Mouse (Mus musculus) midbrain, embryonic 13.5 days (tissue): ENCODE measurements around the gene Slc37a1. TPM values are rescaled to one million over a fixed set of nuclear protein-coding genes. Genes with fewer than 3 reads are reported as not detected.

ENCODE experiments used
- ATAC-seq: fragments of 200-750 bp; cut with Nextera tagmentation; 2 replicates; pipeline ENCODE4 v1.8.0; 2017; ENCODE audit warnings: mild to moderate bottlenecking, moderate TSS enrichment, moderate library complexity
- H3K27ac ChIP-seq: fragments of 300-500 bp; sonication (generic); 2 replicates; pipeline ENCODE4 v1.5.1; 2015; ENCODE audit warnings: inconsistent platforms, mild to moderate bottlenecking, moderate library complexity
- H3K27me3 ChIP-seq: fragments of 300-500 bp; sonication (generic); 2 replicates; pipeline ENCODE4 v1.6.1; 2015; ENCODE audit warnings: mild to moderate bottlenecking, inconsistent platforms
- H3K36me3 ChIP-seq: fragments of 300-500 bp; sonication (generic); 2 replicates; pipeline ENCODE4 v1.6.1; 2015; ENCODE audit warnings: mild to moderate bottlenecking, inconsistent platforms
- H3K4me1 ChIP-seq: fragments of 300-500 bp; sonication (generic); replicated peaks from 2 replicates; pipeline ENCODE4 v1.6.1; 2015; ENCODE audit warnings: inconsistent platforms
- H3K4me2 ChIP-seq: fragments of 300-500 bp; sonication (generic); replicated peaks from 2 replicates; pipeline ENCODE4 v1.6.1; 2015; ENCODE audit warnings: moderate library complexity, mild to moderate bottlenecking, inconsistent platforms
- H3K4me3 ChIP-seq: fragments of 300-500 bp; sonication (generic); replicated peaks from 2 replicates; pipeline ENCODE4 v1.5.1; 2015; ENCODE audit warnings: mild to moderate bottlenecking, inconsistent platforms
- H3K9ac ChIP-seq: fragments of 300-500 bp; sonication (generic); replicated peaks from 2 replicates; pipeline ENCODE4 v1.6.1; 2015; ENCODE audit warnings: mild to moderate bottlenecking, inconsistent platforms
- H3K9me3 ChIP-seq: fragments of 300-500 bp; sonication (generic); 2 replicates; pipeline ENCODE4 v1.6.1; 2016; ENCODE audit warnings: mild to moderate bottlenecking, inconsistent platforms
- WGBS: fragments of 180-500 bp; shearing (Covaris S2); methylation state at CpG from one replicate; pipeline ENCODE4 v1.1.7; 2015; 5-methylcytosine and 5-hydroxymethylcytosine counted together
- polyA plus RNA-seq: library from polyadenylated mRNA; unstranded; fragments of >200 nt; fragmentation: Nextera tagmentation; extraction: Ambion mirVana; gene quantifications from 2 replicates; pipeline ENCODE4 v1.2.1, GENCODE M21; 2015

Slc37a1 gene
- polyA plus RNA-seq, 1 experiment from 2014 or later = 11.4 TPM

- Histone ChIP-seq H3K27ac (peak overlapping the region; percentile 49; the same call in 1 of the 2 replicates), H3K4me2 (no peak overlapping the region), H3K4me3 (no peak overlapping the region), H3K4me1 (peaks cover 15% of the 10 kb centered on the region), H3K27me3 (peaks cover 5% of the 10 kb centered on the region; the same call in 1 of the 2 replicates), H3K36me3 (peaks cover 15% of the 10 kb centered on the region), H3K9me3 (no peaks in the 10 kb centered on the region), H3K9ac (no peak overlapping the region)
- WGBS = 43% methylated on average over 9 of the region's 9 CpGs
- no peak for ATAC-seq
Observed at GRCm38 (mm10) chr17:31326220-31326852, 39.7 kb downstream of the Slc37a1 start.

DNA sequence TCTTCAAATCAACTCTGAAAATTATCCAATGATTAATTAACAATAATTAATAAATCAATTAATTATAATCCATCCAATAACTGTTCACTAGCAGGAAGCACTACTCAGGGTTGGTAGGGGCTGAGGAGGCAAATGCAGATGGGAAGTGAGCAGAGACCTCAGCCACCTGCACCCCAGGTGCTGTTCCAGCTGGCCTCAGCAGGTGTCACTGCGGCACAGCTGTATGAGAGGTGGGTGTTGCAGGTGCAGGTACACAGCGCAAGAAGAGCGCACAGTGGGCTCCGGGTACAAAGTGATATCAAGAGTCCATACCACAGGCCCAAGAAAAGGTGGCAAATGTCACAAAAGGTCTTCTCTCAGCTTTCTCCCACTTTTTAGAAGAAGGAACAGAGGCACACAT lies 41.9 kb downstream of the Slc37a1 start:
- H3K9ac ChIP-seq = no peak overlapping the region
- no peak for ATAC-seq
- peaks cover 15% of the 10 kb centered on the region for H3K4me1 ChIP-seq
- H3K27ac ChIP-seq = no peak overlapping the region
- WGBS = 73% methylated on average over 4 of the region's 4 CpGs
- no peak overlapping the region for H3K4me3 ChIP-seq
- no peak overlapping the region for H3K4me2 ChIP-seq
- peaks cover 7% of the 10 kb centered on the region; the same call in 1 of the 2 replicates for H3K36me3 ChIP-seq
- no peaks in the 10 kb centered on the region for H3K9me3 ChIP-seq
- H3K27me3 ChIP-seq = peaks cover 5% of the 10 kb centered on the region; the same call in 1 of the 2 replicates

DNA sequence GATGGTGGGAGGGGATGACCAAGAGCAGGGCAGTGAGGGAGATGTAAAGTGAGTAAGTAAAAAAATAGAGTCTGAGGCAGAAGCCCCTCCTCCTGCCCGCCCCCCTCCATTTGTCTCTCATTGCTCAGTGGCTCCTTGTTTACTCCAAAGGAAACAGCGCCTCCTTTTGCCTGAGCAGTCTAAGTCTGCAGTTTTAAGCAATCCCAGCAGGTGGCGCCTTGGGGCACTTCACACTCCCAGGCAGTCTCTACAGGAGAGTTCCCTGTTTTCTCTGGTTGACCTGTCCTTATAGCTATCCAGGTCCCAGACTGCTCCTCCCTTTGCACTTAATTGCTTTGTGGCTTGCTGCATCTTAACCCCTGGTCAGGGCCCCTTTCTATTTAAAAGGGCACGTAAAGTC lies 44.0 kb downstream of the Slc37a1 start:
- WGBS = 29% methylated on average over 4 of the region's 4 CpGs
- Histone ChIP-seq H3K4me2 (no peak overlapping the region), H3K4me1 (peaks cover 15% of the 10 kb centered on the region), H3K27me3 (no peaks in the 10 kb centered on the region), H3K36me3 (peaks cover 6% of the 10 kb centered on the region; the same call in 1 of the 2 replicates), H3K27ac (no peak overlapping the region), H3K9me3 (no peaks in the 10 kb centered on the region), H3K9ac (no peak overlapping the region), H3K4me3 (no peak overlapping the region)
- peak; percentile 60 for ATAC-seq

DNA sequence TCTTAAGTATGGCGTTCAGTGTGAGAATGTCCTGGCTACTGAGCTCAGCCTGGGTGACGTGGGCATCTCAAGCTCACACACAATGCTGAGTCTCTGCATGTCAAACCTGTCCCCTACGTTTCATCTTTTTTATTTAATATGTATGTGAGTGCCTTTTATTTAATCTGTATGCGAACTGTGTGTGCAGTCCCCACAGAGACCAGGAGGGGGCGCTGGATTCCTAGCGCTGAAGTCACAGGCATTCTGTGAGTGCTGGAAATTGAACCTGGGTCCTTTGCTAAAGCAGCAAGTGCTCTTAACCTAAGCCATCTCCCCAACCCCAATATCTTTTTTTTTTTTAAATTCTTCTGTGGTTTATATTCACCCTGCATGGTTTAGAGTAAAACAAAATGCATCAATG lies 44.7 kb downstream of the Slc37a1 start:
- H3K27ac ChIP-seq = no peak overlapping the region
- H3K9me3 ChIP-seq = no peaks in the 10 kb centered on the region
- H3K36me3 ChIP-seq = peaks cover 6% of the 10 kb centered on the region; the same call in 1 of the 2 replicates
- H3K4me2 ChIP-seq = no peak overlapping the region
- H3K4me3 ChIP-seq = no peak overlapping the region
- no peak overlapping the region for H3K9ac ChIP-seq
- ATAC-seq = no peak
- 85% methylated on average over 6 of the region's 6 CpGs for WGBS
- H3K27me3 ChIP-seq = no peaks in the 10 kb centered on the region
- peaks cover 11% of the 10 kb centered on the region for H3K4me1 ChIP-seq

- no peak overlapping the region for H3K4me2 ChIP-seq
- no peak for ATAC-seq
- H3K27me3 ChIP-seq = no peaks in the 10 kb centered on the region
- H3K4me3 ChIP-seq = no peak overlapping the region
- peaks cover 6% of the 10 kb centered on the region; the same call in 1 of the 2 replicates for H3K36me3 ChIP-seq
- 80% methylated on average over 3 of the region's 3 CpGs for WGBS
- H3K4me1 ChIP-seq = 0 out of 2 replicates have a peak, but pooled peaks cover 5% of the 10 kb centered on the region
- no peak overlapping the region for H3K9ac ChIP-seq
- H3K27ac ChIP-seq = no peak overlapping the region
- no peaks in the 10 kb centered on the region for H3K9me3 ChIP-seq
Observed at GRCm38 (mm10) chr17:31331920-31332319, 45.3 kb downstream of the Slc37a1 start.

DNA sequence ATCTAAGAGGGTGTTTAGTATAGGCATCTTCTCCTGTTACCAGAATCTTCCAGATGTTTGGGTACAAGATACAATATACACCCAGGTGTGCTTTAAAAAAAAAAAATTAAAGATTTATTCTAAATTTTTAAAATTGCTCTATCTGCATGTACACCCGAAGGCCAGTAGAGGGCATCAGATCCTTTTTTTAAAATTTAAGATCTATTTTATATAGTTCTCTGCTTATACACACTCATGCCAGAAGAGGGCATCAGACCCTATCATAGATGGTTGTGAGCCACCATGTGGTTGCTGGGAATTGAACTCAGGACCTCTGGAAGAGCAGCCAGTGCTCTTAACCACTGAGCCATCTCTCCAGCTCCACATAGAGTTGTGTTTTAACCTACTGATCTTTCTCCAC lies 45.7 kb downstream of the Slc37a1 start:
- no peak overlapping the region for H3K4me3 ChIP-seq
- WGBS = 42% methylated on average over 1 of the region's 1 CpGs
- no peaks in the 10 kb centered on the region for H3K27me3 ChIP-seq
- no peak overlapping the region for H3K27ac ChIP-seq
- H3K4me2 ChIP-seq = no peak overlapping the region
- H3K9me3 ChIP-seq = no peaks in the 10 kb centered on the region
- no peak for ATAC-seq
- no peak overlapping the region for H3K9ac ChIP-seq
- H3K36me3 ChIP-seq = peaks cover 6% of the 10 kb centered on the region; the same call in 1 of the 2 replicates
- 0 out of 2 replicates have a peak, but pooled peaks cover under 1% of the 10 kb centered on the region for H3K4me1 ChIP-seq

DNA sequence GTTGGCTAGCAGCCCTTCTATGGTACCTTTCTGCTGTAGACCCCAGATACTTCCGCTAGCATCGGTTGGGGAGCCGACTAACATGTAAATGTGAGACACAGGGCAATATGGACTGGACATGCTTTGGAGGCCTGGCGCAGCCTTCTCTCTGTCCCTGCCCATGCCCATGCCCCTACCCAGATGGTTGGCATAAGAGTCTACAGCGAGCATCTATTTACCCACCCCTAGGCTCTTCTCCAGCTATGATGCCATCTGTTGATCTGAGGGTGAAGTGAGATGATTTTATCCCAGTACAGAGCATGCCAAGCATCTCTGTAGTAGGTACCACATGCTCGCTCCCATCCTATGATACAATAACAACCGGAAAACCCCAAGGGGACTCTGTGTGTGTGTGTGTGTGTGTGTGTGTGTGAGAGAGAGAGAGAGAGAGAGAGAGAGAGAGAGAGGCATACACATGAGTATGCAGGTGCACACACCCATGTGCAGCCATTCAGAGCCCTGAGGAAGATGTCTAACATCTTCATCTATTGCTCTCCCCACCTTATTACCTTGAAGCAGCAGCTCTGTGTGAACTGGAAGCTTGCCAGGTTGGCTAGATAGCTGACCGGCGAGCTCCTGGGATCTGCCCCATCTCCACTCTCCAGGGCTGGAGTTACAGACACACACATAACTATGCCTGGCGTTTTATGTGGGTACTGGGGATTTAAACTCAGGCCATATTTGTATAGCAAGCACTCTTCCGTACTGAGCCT lies 48.1 kb downstream of the Slc37a1 start:
- 93% methylated on average over 11 of the region's 11 CpGs for WGBS
- no peak overlapping the region for H3K4me3 ChIP-seq
- H3K27ac ChIP-seq = no peak overlapping the region

DNA sequence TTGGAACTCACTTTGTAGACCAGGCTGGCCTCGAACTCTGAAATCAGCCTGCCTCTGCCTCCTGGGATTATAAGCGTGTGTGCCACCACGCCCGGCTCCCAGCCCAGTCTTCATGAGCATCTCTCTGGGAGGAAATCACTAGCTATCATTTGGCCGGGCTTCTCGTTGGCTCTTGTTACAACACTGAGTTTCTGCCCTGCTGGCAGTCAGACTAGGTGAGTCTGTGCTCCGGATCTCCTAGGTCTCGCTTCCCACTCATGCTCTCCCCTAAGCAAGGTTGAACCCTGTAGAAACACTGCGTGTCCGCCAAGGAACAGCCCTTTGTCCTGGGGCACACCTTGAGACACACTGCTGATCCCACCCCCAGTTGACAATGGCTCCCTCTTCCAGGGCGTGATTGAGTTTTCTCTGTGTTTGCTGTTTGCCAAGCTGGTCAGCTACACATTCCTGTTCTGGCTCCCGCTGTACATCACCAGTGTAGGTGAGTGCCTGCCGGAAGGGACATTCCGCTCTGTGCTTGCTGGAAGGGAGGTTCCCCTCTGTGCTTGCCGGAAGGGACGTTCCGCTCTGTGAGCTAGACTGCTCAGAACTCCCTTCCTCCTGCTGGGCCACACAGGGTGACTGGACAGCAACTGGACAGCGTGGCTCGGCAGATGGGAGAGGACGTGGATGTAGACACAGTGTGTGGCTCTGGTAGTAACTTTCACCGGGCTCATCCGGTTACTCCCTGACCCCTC lies 48.9 kb downstream of the Slc37a1 start:
- H3K9me3 ChIP-seq = no peaks in the 10 kb centered on the region
- 82% methylated on average over 22 of the region's 22 CpGs for WGBS
- no peak overlapping the region for H3K9ac ChIP-seq
- ATAC-seq = no peak
- no peak overlapping the region for H3K4me2 ChIP-seq
- H3K36me3 ChIP-seq = peaks cover 6% of the 10 kb centered on the region
- H3K4me1 ChIP-seq = no peaks in the 10 kb centered on the region
- H3K27ac ChIP-seq = no peak overlapping the region
- H3K27me3 ChIP-seq = no peaks in the 10 kb centered on the region
- no peak overlapping the region for H3K4me3 ChIP-seq

More for the DNA sequence above, 48.1 kb downstream of the Slc37a1 start:
- Histone ChIP-seq H3K4me1 (no peaks in the 10 kb centered on the region), H3K4me2 (no peak overlapping the region), H3K36me3 (peaks cover 6% of the 10 kb centered on the region; the same call in 1 of the 2 replicates), H3K9ac (no peak overlapping the region), H3K27me3 (no peaks in the 10 kb centered on the region), H3K9me3 (no peaks in the 10 kb centered on the region)
- ATAC-seq = no peak

DNA sequence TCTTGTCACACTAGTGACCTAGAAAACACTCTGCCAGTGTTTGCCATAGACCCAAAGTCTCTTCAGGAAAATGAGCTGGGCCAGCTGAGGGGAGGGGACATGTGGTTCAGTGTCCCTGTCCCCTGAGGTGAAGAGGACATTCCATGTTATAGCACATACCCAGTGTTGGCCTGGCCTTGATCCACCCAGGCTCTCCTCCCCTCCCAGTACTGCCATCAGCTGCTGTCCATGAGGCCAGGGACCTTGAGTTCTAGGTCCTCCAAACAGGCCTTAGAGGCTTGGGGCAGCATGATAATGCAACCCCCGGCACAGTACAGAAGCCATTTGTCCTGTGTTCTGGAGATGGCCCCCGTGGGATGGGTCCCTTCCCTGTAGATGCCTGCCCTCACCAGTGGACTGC lies 53.2 kb downstream of the Slc37a1 start:
- WGBS = 84% methylated on average over 2 of the region's 2 CpGs
- H3K4me3 ChIP-seq = no peak overlapping the region
- ATAC-seq = no peak
- no peak overlapping the region for H3K4me2 ChIP-seq
- H3K4me1 ChIP-seq = peaks cover 5% of the 10 kb centered on the region
- H3K36me3 ChIP-seq = peaks cover 8% of the 10 kb centered on the region; the same call in 1 of the 2 replicates
- no peak overlapping the region for H3K27ac ChIP-seq
- H3K9ac ChIP-seq = no peak overlapping the region
- H3K27me3 ChIP-seq = no peaks in the 10 kb centered on the region
- H3K9me3 ChIP-seq = no peaks in the 10 kb centered on the region

- Histone ChIP-seq H3K9me3 (no peaks in the 10 kb centered on the region), H3K27me3 (no peaks in the 10 kb centered on the region), H3K36me3 (peaks cover 8% of the 10 kb centered on the region; the same call in 1 of the 2 replicates), H3K27ac (no peak overlapping the region), H3K4me1 (peaks cover 5% of the 10 kb centered on the region), H3K4me2 (no peak overlapping the region), H3K4me3 (no peak overlapping the region), H3K9ac (no peak overlapping the region)
- 0 out of 2 replicates have a peak, but pooled peaks have one; percentile 43 for ATAC-seq
- 58% methylated on average over 6 of the region's 6 CpGs for WGBS
Observed at GRCm38 (mm10) chr17:31342191-31342590, 55.6 kb downstream of the Slc37a1 start.

DNA sequence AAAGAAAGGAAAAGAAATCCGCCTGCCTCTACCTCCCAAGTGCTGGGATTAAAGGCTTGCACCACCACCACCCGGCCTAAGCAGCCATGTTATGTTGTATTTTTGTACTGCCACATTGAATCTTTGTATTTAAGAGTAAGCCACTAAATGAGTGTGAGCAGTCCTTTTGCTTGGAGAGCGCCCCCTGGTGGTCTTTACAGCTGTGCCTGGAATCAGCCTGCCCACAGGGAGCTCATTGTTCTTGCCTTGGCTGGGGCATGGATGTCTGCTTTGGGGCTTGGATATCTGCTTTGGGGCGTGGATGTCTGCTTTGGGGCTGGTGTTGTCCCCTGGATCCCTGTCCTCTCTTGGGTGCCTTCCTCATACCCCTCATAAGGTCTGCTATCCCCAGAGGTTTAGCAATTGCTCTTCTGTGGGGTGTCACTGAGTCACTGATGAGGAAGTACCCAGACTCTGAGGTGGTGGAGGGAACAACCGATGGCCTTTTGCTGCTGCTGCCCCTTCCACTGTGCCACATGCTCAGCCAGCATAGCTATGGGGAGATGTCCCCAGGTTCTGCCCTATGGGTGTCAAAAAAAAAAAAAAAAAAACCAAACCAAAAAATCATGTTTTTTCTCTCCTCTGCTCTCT lies 57.7 kb downstream of the Slc37a1 start:
- Histone ChIP-seq H3K36me3 (peaks cover 9% of the 10 kb centered on the region; the same call in 1 of the 2 replicates), H3K4me2 (no peak overlapping the region), H3K27ac (no peak overlapping the region), H3K4me1 (peaks cover 5% of the 10 kb centered on the region), H3K9ac (no peak overlapping the region), H3K27me3 (no peaks in the 10 kb centered on the region), H3K4me3 (no peak overlapping the region), H3K9me3 (no peaks in the 10 kb centered on the region)
- ATAC-seq = no peak
- 48% methylated on average over 5 of the region's 5 CpGs for WGBS
